Mouse (Mus musculus): ENCODE results near the gene Pamr1. TPM values are rescaled to one million over a fixed set of nuclear protein-coding genes. Genes with fewer than 3 reads are reported as not detected.
A peak's percentile ranks its signal among the peaks of the same experiment; 100 is the strongest.

Gene Pamr1
- total and polyA plus RNA-seq, 3 experiments, result not detected

DNA sequence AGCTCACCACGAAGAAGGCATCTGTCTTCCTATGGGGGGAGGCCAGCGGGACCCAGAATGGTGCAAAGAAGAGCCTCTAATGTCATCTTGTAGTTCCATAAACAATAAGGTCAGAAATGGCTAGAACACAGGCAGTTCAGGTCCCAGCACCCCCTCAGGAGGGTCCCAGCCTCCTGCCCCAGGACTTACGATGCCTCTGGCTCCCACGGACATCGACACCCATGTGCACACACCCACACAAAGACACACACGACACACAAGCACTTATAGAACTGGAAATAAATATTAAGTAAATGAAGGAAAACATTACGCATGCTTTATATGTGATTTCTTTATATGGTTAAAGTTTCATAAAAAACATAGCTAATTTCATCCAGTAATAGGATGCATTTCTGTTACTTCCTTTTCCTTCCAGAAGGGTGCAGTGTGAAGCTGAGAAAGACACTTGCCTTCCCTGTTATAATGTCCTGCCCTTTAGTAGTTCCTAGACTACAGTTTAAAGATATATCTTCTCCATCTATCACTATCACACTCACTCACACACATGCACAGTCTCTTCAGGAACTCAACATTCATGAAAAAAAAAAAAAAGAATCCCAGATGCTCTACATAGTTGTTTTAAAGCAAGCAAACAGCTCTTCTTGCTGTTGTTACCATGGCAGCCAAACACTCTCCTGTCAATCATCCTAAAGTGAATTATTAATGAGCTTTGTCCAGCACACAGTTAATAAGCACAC lies 135.7 kb downstream of the Pamr1 start (continued):
- no peak for TF ChIP-seq MYC (IDR thresholded peaks at IDR 0.05; ENCODE audit: low read depth, low read length)
- TF ChIP-seq SMC3 (IDR thresholded peaks at IDR 0.05; ENCODE audit: low read depth, low read length), result peak; percentile 95

- Histone ChIP-seq H3K9ac (ENCODE audit: control insufficient read depth, low read depth, low read length, poor library complexity, severe bottlenecking) (no peak overlapping the region), H3K79me2 (ENCODE audit: control insufficient read depth, insufficient read depth, low read length, poor library complexity) (no peaks in the 10 kb centered on the region), H3K4me3 (ENCODE audit: control insufficient read depth in 1 of 2, insufficient read depth in 1 of 2, low read depth in 2 of 2, low read length in 2 of 2) (no peak overlapping the region), H3K36me3 (ENCODE audit: control insufficient read depth in 1 of 2, insufficient read depth in 2 of 2, low read length in 2 of 2) (no peaks in the 10 kb centered on the region), H3K27me3 (ENCODE audit: control insufficient read depth in 1 of 2, insufficient read depth in 2 of 2, low read length in 2 of 2) (peaks cover 3 to 6% of the 10 kb centered on the region in 2 experiments; a peak in 3 of 4 replicates), H3K4me1 (ENCODE audit: control insufficient read depth in 1 of 2, insufficient read depth in 2 of 2, low read length in 2 of 2) (no peaks in the 10 kb centered on the region; a peak in 1 of 4 replicates), H3K9me3 (replicated peaks; ENCODE audit: insufficient read depth, low read length) (no peaks in the 10 kb centered on the region), H3K27ac (ENCODE audit: control insufficient read depth, low read depth, low read length) (no peak overlapping the region)
- DNase-seq (ENCODE audit: low read depth, low spot score), result no peak
- TF ChIP-seq CHD1 (IDR thresholded peaks at IDR 0.05; ENCODE audit: low read depth, low read length), result no peak
- no peak for TF ChIP-seq MAX (IDR thresholded peaks at IDR 0.05; ENCODE audit: low read length)
- no peak for TF ChIP-seq MEF2A (IDR thresholded peaks at IDR 0.05; ENCODE audit: extremely low read depth, insufficient replicate concordance, low read depth, low read length, poor library complexity, severe bottlenecking)
- TF ChIP-seq ETS1 (IDR thresholded peaks at IDR 0.05; ENCODE audit: low read depth, low read length), result no peak
- TF ChIP-seq BHLHE40 (IDR thresholded peaks at IDR 0.05; ENCODE audit: borderline replicate concordance, low read depth, low read length), result no peak
- no peak for TF ChIP-seq MYB (IDR thresholded peaks at IDR 0.05; ENCODE audit: low read depth, low read length)
- no peak for TF ChIP-seq USF1 (IDR thresholded peaks at IDR 0.05; ENCODE audit: low read depth, low read length)
- no peak for TF ChIP-seq HCFC1 (IDR thresholded peaks at IDR 0.05; ENCODE audit: low read depth, low read length)
- TF ChIP-seq GATA1 (IDR thresholded peaks at IDR 0.05; ENCODE audit: low read depth, low read length), result no peak
- no peak for TF ChIP-seq POLR2AphosphoS5 (IDR thresholded peaks at IDR 0.05; ENCODE audit: borderline replicate concordance, low read depth, low read length)
- no peak for TF ChIP-seq CTCF (IDR thresholded peaks at IDR 0.05 in 2 of 3, conservative IDR thresholded peaks at IDR 0.05 in 1 of 3; ENCODE audit: control insufficient read depth in 1 of 3, insufficient read depth in 1 of 3, low read depth in 2 of 3, low read length in 3 of 3, poor library complexity in 1 of 3, severe bottlenecking in 1 of 3)
- no peak for TF ChIP-seq GABPA (IDR thresholded peaks at IDR 0.05; ENCODE audit: low read depth, low read length)
- no peak for TF ChIP-seq NRF1 (IDR thresholded peaks at IDR 0.05; ENCODE audit: insufficient read depth, low read depth, low read length, poor library complexity, severe bottlenecking)
- TF ChIP-seq POLR2A (IDR thresholded peaks at IDR 0.05; ENCODE audit: control insufficient read depth in 1 of 2, insufficient read depth in 1 of 2, low read depth in 1 of 2, low read length in 2 of 2, poor library complexity in 1 of 2), result no peak
- no peak for TF ChIP-seq TCF12 (IDR thresholded peaks at IDR 0.05; ENCODE audit: low read depth, low read length)
These were observed 136.3 kb downstream of the Pamr1 start for GRCm38 (mm10) chr2:102686108-102686450.

Other genes with a start within 250 kb of the Pamr1 start
- gene Trim44, start 142.2 kb upstream of the Pamr1 start, total RNA-seq (2012; rRNA removed), result 19.2 and 21.7 TPM in 2 replicates
- gene Trim44, start 142.2 kb upstream of the Pamr1 start, polyA plus RNA-seq (2012; ENCODE audit: insufficient read depth in 1 of 2, insufficient read length in 2 of 2, low read depth in 1 of 2, low replicate concordance in 2 of 2, missing spikeins in 1 of 2), result 10 to 100 TPM; 49.1 to 55.3 TPM
- not detected in 2 replicates for gene Fjx1, start 97.5 kb upstream of the Pamr1 start, total RNA-seq (2012; rRNA removed)
- gene Fjx1, start 97.5 kb upstream of the Pamr1 start, polyA plus RNA-seq (2012; ENCODE audit: insufficient read depth in 1 of 2, insufficient read length in 2 of 2, low read depth in 1 of 2, low replicate concordance in 2 of 2, missing spikeins in 1 of 2), result not detected
- gene Slc1a2, start 108.6 kb downstream of the Pamr1 start, total RNA-seq (2012; rRNA removed), result not detected in 2 replicates
- gene Slc1a2, start 108.6 kb downstream of the Pamr1 start, polyA plus RNA-seq (2012; ENCODE audit: insufficient read depth in 1 of 2, insufficient read length in 2 of 2, low read depth in 1 of 2, low replicate concordance in 2 of 2, missing spikeins in 1 of 2), result under 1 TPM in 1 of 2 experiments, not detected in 1; 0.08 TPM

All from MEL (cell line).